Mouse (Mus musculus) embryonic facial prominence, embryonic 12.5 days (tissue): ENCODE results near the gene Zfp771. TPM values are rescaled to one million over a fixed set of nuclear protein-coding genes. Genes with fewer than 3 reads are reported as not detected.

Source experiments
- ATAC-seq: fragments of 200-750 bp; cut with Nextera tagmentation; 2 replicates; pipeline ENCODE4 v1.8.0; 2017; ENCODE audit not compliant: insufficient number of reproducible peaks, insufficient read depth, low FRiP score, low TSS enrichment
- H3K27ac ChIP-seq: fragments of 300-500 bp; sonication (generic); 2 replicates; pipeline ENCODE4 v1.5.1; 2016; ENCODE audit warnings: mild to moderate bottlenecking
- H3K27me3 ChIP-seq: fragments of 300-500 bp; sonication (generic); 2 replicates; pipeline ENCODE4 v1.6.1; 2016; ENCODE audit warnings: mild to moderate bottlenecking, moderate library complexity
- H3K36me3 ChIP-seq: fragments of 300-500 bp; sonication (generic); 2 replicates; pipeline ENCODE4 v1.6.1; 2016; ENCODE audit warnings: mild to moderate bottlenecking
- H3K4me1 ChIP-seq: fragments of 300-500 bp; sonication (generic); 2 replicates; pipeline ENCODE4 v1.6.1; 2016
- H3K4me2 ChIP-seq: fragments of 300-500 bp; sonication (generic); replicated peaks from 2 replicates; pipeline ENCODE4 v1.6.1; 2016; ENCODE audit warnings: mild to moderate bottlenecking, moderate library complexity
- H3K4me3 ChIP-seq: fragments of 300-500 bp; sonication (generic); 2 replicates; pipeline ENCODE4 v1.5.1; 2016; ENCODE audit warnings: mild to moderate bottlenecking
- H3K9ac ChIP-seq: fragments of 300-500 bp; sonication (generic); 2 replicates; pipeline ENCODE4 v1.6.1; 2016; ENCODE audit warnings: mild to moderate bottlenecking, moderate library complexity
- H3K9me3 ChIP-seq: fragments of 300-500 bp; sonication (generic); 2 replicates; pipeline ENCODE4 v1.6.1; 2016; ENCODE audit warnings: mild to moderate bottlenecking, moderate library complexity
- WGBS: fragments of 180-500 bp; shearing (Covaris S2); methylation state at CpG from one replicate; pipeline ENCODE4 v1.1.7; 2016; 5-methylcytosine and 5-hydroxymethylcytosine counted together
- polyA plus RNA-seq: library from polyadenylated mRNA; unstranded; fragments of >200 nt; fragmentation: Nextera tagmentation; extraction: Ambion mirVana; gene quantifications from 2 replicates; pipeline ENCODE4 v1.2.1, GENCODE M21; 2016

Gene Zfp771
- 82.9 and 89.3 TPM in 2 replicates for polyA plus RNA-seq

DNA sequence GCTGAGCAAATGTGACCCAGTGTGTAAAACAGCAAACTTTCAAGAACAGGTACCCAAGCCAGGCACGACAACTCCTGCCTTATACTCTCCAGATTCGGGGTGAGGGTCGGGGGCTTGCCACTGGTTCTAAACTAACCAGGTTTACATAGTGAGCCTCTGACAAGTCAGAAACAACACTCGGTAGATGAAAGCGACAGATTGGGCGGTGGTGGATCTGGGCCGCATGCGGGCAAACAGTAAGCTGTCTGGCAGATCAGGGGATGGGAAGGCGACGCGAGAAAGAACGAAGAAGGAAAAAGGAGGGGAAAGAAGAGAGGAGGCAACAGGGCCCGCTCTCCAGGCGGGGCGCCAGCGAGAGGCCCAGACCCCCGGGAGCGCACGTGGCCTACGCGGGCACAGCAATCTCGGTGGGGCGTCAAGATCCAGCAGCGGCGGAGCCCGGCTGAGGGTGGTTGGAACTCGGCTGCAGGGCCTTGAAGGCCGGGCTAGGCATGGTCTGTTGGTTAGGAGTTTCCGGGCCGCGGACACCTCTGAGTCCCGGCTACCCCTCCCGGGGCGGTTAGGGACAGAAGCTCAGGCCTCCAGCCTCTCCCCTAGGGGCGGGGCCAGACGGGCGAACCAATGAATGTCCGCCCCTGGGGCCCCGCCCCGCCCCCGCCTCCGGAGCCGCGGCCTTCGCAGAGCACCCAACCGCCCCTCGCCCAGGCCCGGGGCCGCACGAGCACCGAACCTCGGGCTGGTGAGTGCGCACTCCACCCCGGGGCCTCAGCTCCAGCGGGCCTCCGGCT is at the start of gene Zfp771:
TSS of gene Zfp771 (plus strand) at position 405 of the 788 bp plus-strand sequence.
- peaks cover 24% of the 10 kb centered on the region for H3K4me1 ChIP-seq
- H3K4me2 ChIP-seq: peak within 1 kb of the TSS; percentile 83
- peak; percentile 97 for ATAC-seq
- no peaks in the 10 kb centered on the region for H3K27me3 ChIP-seq
- peak within 1 kb of the TSS; percentile 91 for H3K9ac ChIP-seq
- WGBS: under 1% methylated on average over 53 of the region's 56 CpGs
- peak within 1 kb of the TSS; percentile 94 for H3K27ac ChIP-seq
- no peaks in the 10 kb centered on the region for H3K9me3 ChIP-seq
- H3K4me3 ChIP-seq: peak within 1 kb of the TSS; percentile 87
- peaks cover 26% of the 10 kb centered on the region for H3K36me3 ChIP-seq

DNA sequence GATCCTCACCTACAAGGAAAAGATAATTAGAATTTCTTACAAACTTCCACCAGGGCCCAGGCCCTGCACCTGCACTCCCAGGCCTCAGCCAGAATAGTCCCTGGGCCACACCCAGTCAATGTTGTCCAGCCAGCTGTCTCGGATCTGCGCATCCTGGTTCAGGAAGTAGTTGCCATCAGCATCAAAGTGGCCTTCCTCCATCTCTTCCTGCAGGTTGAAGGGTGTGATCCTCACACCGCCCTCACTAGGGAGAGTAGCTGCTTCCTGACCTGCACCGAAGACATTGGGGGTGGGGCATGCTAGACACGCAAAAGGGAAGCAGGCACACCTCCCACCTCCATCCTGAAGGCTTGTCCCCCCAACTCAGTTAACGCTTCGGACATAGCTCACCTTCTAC is 49.4 kb upstream of the Zfp771 start:
- WGBS: 80% methylated on average over 7 of the region's 7 CpGs
- H3K9ac ChIP-seq: peak overlapping the region; percentile 77
- peaks cover 67% of the 10 kb centered on the region for H3K36me3 ChIP-seq
- ATAC-seq: no peak
- peaks cover 23% of the 10 kb centered on the region for H3K4me1 ChIP-seq
- peak overlapping the region; percentile 87 for H3K4me2 ChIP-seq
- H3K9me3 ChIP-seq: no peaks in the 10 kb centered on the region
- H3K27ac ChIP-seq: 0 out of 2 replicates have a peak overlapping the region, but pooled peaks have one; percentile 91
- peak overlapping the region; percentile 61 for H3K4me3 ChIP-seq
- H3K27me3 ChIP-seq: no peaks in the 10 kb centered on the region

DNA sequence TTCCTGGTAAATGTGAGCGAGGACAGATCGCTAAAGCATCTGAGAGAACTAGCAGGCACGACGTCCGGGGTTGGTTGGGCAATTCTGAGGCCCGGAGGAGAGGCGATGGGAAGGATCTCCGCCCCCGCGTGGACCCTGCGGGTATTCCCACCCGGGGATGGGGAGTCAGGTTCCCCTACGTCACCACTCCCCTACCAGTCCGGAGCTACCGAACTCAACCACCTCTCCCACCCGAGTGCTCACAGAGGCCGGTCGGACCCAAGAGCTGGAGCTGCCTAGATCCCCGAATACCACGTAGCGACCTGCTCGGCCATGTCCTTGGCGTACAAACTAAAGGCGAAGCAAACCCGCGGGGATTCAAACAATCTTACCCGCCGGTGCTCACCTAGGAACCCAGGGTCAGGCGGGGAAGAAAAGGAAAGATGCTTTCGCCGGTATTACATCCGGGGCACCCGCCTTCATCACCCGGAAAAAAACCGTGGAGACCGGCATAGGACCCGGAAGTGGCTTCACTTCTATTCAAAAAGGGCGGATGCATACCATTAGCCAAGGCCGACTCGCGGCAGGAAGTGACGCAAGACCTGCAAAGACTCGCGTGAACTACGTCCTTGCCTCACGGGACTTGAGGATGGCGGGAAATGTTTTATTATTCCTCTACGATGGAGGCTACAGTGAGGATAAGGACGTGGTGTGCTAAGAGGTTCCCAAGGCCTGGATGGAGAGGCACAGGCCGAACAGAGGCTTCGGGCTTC is 48.4 kb upstream of the Zfp771 start, which contains the start of gene Cd2bp2:
TSS of gene Cd2bp2 (minus strand) at position 507 of the 752 bp plus-strand sequence.
- Histone ChIP-seq H3K9me3 (no peaks in the 10 kb centered on the region), H3K4me1 (peaks cover 23% of the 10 kb centered on the region), H3K9ac (peak within 1 kb of the TSS; percentile 77), H3K4me2 (peak within 1 kb of the TSS; percentile 87), H3K36me3 (peaks cover 77% of the 10 kb centered on the region), H3K27ac (peak within 1 kb of the TSS; percentile 91), H3K4me3 (peak within 1 kb of the TSS; percentile 61), H3K27me3 (no peaks in the 10 kb centered on the region)
- WGBS: under 1% methylated on average over 51 of the region's 51 CpGs
- peak; percentile 92 for ATAC-seq

DNA sequence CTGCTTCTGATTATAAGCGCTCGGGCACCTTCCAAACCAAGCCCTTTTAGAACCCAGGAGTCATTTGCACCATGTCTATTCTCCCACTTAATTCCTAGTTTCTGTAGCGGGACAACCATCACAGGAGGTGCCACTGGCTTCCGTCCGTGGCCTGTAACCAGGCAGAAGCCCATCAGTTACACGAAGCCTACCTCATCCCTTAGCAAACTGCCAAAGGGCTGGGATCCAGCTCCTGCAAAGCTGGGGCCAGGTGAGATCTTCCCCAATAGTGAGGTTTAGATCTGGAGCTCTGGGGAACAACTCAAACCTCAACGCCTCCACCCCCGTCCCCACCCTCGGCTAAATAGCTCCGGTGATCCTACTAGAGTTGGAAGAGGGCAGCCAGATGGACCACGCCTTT is 47.6 kb upstream of the Zfp771 start:
- H3K27ac ChIP-seq: peak overlapping the region; percentile 91
- H3K9me3 ChIP-seq: no peaks in the 10 kb centered on the region
- no peak for ATAC-seq
- H3K36me3 ChIP-seq: peaks cover 78% of the 10 kb centered on the region
- WGBS: 58% methylated on average over 11 of the region's 11 CpGs
- peaks cover 23% of the 10 kb centered on the region for H3K4me1 ChIP-seq
- H3K27me3 ChIP-seq: no peaks in the 10 kb centered on the region
- H3K4me3 ChIP-seq: peak overlapping the region; percentile 61
- peak overlapping the region; percentile 87 for H3K4me2 ChIP-seq
- H3K9ac ChIP-seq: peak overlapping the region; percentile 65

DNA sequence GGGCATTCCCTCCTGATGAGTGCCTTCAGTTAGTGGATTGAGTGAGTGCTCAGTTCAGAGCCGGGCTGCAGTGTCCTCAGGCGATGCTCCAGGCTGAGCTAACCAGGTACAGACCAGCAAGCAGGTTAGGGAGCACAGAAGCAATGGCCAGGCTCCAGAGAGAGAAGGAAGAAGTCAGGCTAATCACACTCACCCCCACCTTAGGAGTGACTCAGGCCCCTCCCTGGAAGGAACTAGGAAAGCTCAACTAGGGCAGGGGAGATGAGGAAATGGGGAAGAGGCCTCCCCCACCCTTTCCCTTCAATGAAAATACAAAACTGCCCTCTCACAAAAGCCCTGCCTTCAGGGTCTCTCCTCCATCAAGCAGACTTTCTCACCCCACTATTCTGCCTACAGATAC is 37.5 kb upstream of the Zfp771 start:
- Histone ChIP-seq H3K4me2 (peak overlapping the region; percentile 99), H3K4me3 (peak overlapping the region; percentile 83), H3K27me3 (no peaks in the 10 kb centered on the region), H3K36me3 (peaks cover 23% of the 10 kb centered on the region), H3K27ac (no peak overlapping the region), H3K9me3 (no peaks in the 10 kb centered on the region), H3K4me1 (peaks cover 17% of the 10 kb centered on the region), H3K9ac (peak overlapping the region; percentile 97)
- no peak for ATAC-seq
- WGBS: 67% methylated on average over 2 of the region's 2 CpGs

DNA sequence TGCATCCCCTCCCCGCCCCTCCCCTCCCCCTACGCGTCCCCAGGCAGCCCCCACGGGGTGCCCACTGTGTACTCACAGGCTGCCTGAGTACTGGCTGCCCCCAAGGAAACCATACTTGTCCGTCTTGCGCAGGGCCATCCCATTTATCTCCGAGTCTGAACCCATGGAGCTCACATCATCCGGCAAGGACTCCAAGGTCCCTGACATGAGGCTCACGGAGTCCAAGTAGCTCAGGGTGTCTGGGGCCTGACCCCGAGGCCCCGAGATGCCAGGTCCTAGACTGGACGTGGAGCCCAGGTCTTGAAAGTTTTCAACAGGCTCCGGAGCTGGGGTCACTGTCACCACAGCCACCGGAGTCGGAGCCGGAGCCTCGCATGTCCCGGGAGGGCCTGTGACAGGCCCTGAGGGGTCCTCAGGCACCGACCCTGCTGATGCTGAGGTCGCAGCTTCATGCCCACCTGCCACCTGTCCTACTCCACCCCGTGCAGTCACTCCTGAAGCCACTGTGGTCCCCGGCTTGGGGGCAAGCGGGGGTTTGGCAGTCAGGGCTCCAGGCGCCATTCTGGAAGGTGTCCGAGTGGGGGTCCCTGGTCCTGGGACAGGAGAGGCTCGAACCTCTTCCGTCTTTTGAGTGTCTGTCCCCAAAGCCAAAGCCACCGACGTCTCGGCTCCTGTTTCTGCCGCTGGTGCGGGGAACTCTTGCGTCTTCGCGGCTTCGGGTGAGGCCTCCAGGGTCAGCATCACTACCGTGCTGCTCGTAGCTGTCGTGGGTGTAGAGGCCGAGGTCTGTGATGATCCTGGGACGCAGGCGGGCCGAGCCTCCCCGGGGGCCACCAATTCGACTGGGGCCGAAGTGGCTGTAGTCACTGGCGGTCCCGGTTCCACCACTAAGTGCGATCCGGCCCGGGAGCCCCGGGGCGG is 36.4 kb upstream of the Zfp771 start:
- Histone ChIP-seq H3K9me3 (no peaks in the 10 kb centered on the region), H3K9ac (peak overlapping the region; percentile 97), H3K36me3 (peaks cover 17% of the 10 kb centered on the region), H3K4me3 (peak overlapping the region; percentile 83), H3K4me1 (peaks cover 17% of the 10 kb centered on the region), H3K27ac (peak overlapping the region; percentile 88), H3K27me3 (no peaks in the 10 kb centered on the region), H3K4me2 (peak overlapping the region; percentile 99)
- whole genome bisulfite sequencing: under 1% methylated on average over 53 of the region's 53 CpGs
- ATAC-seq: no peak

DNA sequence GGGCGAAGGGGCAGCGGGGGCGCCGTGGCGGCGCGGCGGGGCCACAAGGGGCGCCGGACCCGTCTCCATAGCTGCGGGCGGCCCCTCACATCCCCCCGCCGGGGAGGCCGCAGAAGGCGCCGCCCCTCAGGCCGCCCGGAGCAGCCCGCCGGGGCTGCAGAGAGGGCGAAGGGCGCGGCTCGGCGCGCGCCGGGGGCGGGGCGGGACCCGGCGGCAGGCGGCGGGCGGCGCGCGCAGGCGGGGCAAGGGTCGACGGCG is 35.9 kb upstream of the Zfp771 start, which contains the start of gene Tbc1d10b:
TSS of gene Tbc1d10b (minus strand) at position 174 of the 258 bp plus-strand sequence.
- Histone ChIP-seq H3K27ac (peak within 1 kb of the TSS; percentile 88), H3K4me2 (peak within 1 kb of the TSS; percentile 99), H3K27me3 (no peaks in the 10 kb centered on the region), H3K36me3 (peaks cover 11% of the 10 kb centered on the region), H3K9ac (peak within 1 kb of the TSS; percentile 97), H3K4me1 (peaks cover 17% of the 10 kb centered on the region), H3K9me3 (no peaks in the 10 kb centered on the region), H3K4me3 (peak within 1 kb of the TSS; percentile 83)
- 2% methylated on average over 24 of the region's 44 CpGs for WGBS
- ATAC-seq: no peak

DNA sequence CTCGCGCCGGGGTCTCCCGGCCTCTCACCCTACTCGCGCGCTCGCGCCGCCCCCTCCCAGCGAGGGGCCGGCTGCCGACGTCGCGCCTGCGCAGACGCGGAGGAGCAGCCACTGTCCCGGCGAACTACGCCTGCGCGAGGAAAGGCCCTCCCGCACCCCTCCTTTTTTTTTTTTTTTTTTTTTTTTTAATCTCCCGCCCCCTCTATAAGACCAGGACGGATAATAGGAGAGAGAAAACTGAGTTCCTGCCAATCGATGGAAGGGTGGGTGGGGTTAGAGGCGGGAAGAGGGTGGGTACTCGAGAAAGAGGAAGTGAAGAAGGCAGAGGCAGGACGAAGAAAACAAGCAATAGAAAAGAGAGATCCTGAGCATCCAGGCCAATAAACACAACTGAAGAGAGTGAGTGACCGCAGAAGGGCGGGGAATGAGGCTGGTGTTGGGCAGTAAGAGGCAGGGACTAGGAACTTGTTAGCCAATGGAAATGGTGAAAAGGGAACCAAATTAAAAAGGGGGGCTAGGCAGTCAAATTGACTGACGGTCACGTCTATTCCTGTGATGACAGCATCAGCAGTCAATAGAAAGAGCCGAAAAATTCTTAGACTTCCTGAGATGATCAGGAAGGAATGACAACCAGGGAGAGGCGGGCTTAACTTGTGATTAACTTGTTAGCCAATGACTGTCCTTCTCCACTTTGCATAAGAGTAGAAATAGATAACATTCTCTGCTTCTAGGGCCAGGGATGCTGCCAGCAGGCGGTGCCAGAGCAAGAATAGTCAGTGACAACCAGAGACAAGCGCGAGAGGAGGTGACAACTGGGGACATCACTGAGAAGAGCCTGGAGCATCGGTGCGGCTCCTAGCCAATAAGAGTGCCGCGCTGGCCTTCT is 35.3 kb upstream of the Zfp771 start, which contains the start of gene Mylpf:
TSS of gene Mylpf (plus strand) at position 338 of the 886 bp plus-strand sequence.
- Histone ChIP-seq H3K9me3 (no peaks in the 10 kb centered on the region), H3K27me3 (0 out of 2 replicates have a peak, but pooled peaks cover 3% of the 10 kb centered on the region), H3K27ac (peak within 1 kb of the TSS; percentile 88), H3K4me2 (peak within 1 kb of the TSS; percentile 99), H3K36me3 (peaks cover 6% of the 10 kb centered on the region), H3K4me3 (peak within 1 kb of the TSS; percentile 83), H3K9ac (peak within 1 kb of the TSS; percentile 97), H3K4me1 (peaks cover 17% of the 10 kb centered on the region)
- peak; percentile 96 for ATAC-seq
- WGBS: under 1% methylated on average over 34 of the region's 44 CpGs

DNA sequence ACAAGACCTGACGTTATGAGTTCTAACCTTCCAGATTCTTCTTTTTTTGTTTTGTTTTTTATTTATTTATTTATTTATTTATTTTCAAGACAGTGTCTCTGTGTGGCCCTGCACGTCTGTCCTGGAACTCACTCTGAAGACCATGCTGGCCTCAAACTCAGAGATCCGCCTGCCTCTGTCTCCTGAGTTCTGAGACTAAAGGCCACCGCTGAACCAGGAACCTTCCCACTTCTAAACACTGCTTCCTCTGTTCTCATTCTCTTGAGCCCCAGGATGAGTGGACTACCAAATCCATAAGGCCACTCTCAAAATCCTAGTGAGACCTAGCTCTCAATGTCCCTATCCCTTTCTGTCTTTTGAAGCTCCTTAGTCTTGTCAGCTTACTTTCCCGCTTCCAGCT is 34.2 kb upstream of the Zfp771 start:
- H3K9ac ChIP-seq: no peak overlapping the region
- 79% methylated on average over 5 of the region's 5 CpGs for WGBS
- H3K4me3 ChIP-seq: no peak overlapping the region
- no peaks in the 10 kb centered on the region for H3K9me3 ChIP-seq
- H3K27ac ChIP-seq: 0 out of 2 replicates have a peak overlapping the region, but pooled peaks have one; percentile 25
- 0 out of 2 replicates have a peak, but pooled peaks cover 3% of the 10 kb centered on the region for H3K36me3 ChIP-seq
- H3K4me1 ChIP-seq: peaks cover 18% of the 10 kb centered on the region
- peaks cover 12% of the 10 kb centered on the region; the same call in 1 of the 2 replicates for H3K27me3 ChIP-seq
- no peak for ATAC-seq
- peak overlapping the region; percentile 59 for H3K4me2 ChIP-seq

DNA sequence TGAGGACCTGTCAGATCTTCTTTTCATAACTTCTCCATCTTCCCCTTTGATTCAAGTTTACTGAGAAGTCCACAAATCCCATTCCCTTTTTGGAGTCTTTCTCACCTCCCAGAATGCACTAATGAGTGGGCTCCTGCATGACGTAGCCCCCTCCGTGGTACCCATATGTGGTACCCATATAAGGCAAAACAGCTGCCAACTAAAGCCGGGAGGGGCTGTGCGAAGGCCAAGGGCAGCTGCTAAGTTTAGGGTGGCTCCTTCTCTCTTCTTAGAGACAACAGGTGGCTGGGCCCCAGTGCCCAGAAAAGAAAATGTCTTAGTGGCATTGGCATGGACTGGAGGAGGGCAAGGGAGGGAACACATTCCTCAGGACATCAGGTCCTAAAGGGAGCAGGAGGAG is 33.8 kb upstream of the Zfp771 start:
- Histone ChIP-seq H3K36me3 (no peaks in the 10 kb centered on the region), H3K9ac (no peak overlapping the region), H3K9me3 (no peaks in the 10 kb centered on the region), H3K4me1 (peaks cover 18% of the 10 kb centered on the region), H3K4me2 (no peak overlapping the region), H3K27me3 (peaks cover 12% of the 10 kb centered on the region; the same call in 1 of the 2 replicates), H3K4me3 (no peak overlapping the region), H3K27ac (no peak overlapping the region)
- 87% methylated on average over 4 of the region's 4 CpGs for WGBS
- no peak for ATAC-seq
